Mouse (Mus musculus): ENCODE data around the gene Bahd1.

DNA sequence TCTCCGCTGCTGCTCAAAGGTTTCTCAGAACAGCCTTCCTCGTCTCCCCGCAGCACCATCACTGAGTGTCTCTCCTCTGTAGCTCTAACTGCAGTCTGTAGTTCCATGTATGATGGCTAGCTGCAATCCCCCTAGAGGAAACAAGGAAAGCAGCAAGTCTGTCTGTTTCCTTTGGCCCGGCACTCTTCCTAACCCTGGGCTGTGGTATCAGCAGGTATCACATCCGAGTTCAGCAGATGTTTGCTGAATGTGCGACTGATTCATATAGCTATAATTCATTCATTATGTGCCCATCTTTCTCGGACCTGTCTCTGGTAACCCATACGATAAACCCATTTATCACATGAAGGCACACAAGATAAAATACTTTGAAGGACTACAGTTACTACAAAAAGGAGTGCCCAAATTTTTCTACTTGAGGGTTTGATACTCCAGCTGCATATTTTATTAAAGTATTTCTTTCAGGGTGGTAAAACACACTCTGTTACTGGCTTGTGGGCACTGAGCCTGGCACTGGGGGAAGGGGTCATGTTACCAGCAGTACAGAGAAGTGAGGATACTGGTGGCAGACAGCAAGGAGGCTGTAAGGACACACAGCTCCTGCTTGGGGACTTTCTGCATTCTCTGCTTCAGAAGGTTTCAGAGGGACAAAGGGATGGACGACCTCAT, 63.0 kb downstream of the Bahd1 start:
- TF ChIP-seq CTCF (IDR thresholded peaks at IDR 0.05; ENCODE audit: extremely low read depth, insufficient read depth, low read length) (no peak), POLR2A (IDR thresholded peaks at IDR 0.05; ENCODE audit: extremely low read depth, insufficient read depth, low read length) (no peak)

Data from cortical plate, adult 2 months (tissue).